Mouse (Mus musculus): ENCODE results near the gene Mtmr2.

GRCm38 (mm10) chr9:13827406-13828086 lies 79.3 kb downstream of the Mtmr2 start, which contains the start of gene Fam76b:
- no peak; the same call in 1 of the 2 replicates for TF ChIP-seq CTCF (IDR thresholded peaks at IDR 0.05)
- TF ChIP-seq POLR2A (IDR thresholded peaks at IDR 0.05; ENCODE audit: insufficient read depth, low read depth, low read length) = peak; percentile 75
